Mouse (Mus musculus): ENCODE data around the gene Lilra6. TPM values are rescaled to one million over a fixed set of nuclear protein-coding genes. Genes with fewer than 3 reads are reported as not detected.

Gene Lilra6
- not detected for polyA plus RNA-seq (2014; fragmentation: Illumina TruSeq; extraction: RNeasy Lipid Tissue Mini Kit (QIAGEN cat#74804); ENCODE audit: low read depth, low replicate concordance)

DNA sequence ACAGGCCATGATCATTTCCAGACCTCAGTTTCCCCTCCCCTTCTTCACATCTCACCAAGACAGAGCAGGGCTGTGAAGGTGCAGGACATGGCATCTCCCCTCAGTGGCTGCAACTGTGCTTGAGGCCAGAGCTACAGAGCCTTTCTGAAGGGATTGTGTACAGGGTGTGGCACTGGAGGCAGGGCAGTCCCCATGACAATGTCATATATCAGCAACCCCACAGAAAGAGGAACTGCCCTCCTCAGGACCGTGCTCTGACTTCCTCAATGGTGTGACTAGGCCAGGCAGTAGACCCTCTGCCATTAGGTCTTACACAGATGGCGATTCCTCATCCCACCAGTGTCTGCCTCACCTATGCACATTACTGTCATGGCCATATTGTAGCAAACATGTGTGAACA, at the start of gene Lilra6:
Gene Lilra6, minus strand, starts transcription at position 117 of the 400 bp plus-strand sequence.

DNA sequence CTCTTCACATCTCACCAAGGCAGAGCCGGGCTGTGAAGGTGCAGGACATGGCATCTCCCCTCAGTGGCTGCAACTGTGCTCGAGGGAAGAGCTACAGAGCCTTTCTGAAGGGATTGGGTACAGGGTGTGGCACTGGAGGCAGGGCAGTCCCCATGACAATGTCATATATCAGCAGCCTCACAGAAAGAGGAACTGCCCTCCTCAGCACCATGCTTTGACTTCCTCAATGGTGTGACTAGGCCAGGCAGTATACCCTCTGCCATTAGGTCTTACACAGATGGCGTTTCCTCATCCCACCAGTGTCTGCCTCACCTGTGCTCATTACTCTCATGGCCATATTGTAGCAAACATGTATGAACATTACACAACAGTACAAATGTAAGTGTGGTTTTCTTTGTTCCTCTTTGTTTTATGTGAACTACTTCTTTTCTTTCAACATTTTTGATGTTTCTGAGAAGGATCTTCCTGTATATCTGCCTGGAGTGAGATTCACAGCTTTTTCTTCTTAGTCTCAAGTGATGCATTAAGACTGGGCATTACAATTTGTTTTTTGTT, 17.2 kb downstream of the Lilra6 start, which contains the start of gene Gm14548:
Gene Gm14548, minus strand, starts transcription at position 85 of the 555 bp plus-strand sequence.

Other genes starting within 250 kb of the Lilra6 start
- 3.2 TPM for gene Leng1, start 249.7 kb downstream of the Lilra6 start, polyA plus RNA-seq (2014; fragmentation: Illumina TruSeq; extraction: RNeasy Lipid Tissue Mini Kit (QIAGEN cat#74804); ENCODE audit: low read depth, low replicate concordance)
- 2.5 TPM for gene Tmc4, start 237.9 kb downstream of the Lilra6 start, polyA plus RNA-seq (2014; fragmentation: Illumina TruSeq; extraction: RNeasy Lipid Tissue Mini Kit (QIAGEN cat#74804); ENCODE audit: low read depth, low replicate concordance)
- 1.2 TPM for gene Tsen34, start 222.6 kb downstream of the Lilra6 start, polyA plus RNA-seq (2014; fragmentation: Illumina TruSeq; extraction: RNeasy Lipid Tissue Mini Kit (QIAGEN cat#74804); ENCODE audit: low read depth, low replicate concordance)
- gene Mboat7, start 222.0 kb downstream of the Lilra6 start, polyA plus RNA-seq (2014; fragmentation: Illumina TruSeq; extraction: RNeasy Lipid Tissue Mini Kit (QIAGEN cat#74804); ENCODE audit: low read depth, low replicate concordance): 10.7 TPM
- 3.7 TPM for gene Rps9, start 211.5 kb downstream of the Lilra6 start, polyA plus RNA-seq (2014; fragmentation: Illumina TruSeq; extraction: RNeasy Lipid Tissue Mini Kit (QIAGEN cat#74804); ENCODE audit: low read depth, low replicate concordance)
- gene Pirb, start 195.1 kb downstream of the Lilra6 start, polyA plus RNA-seq (2014; fragmentation: Illumina TruSeq; extraction: RNeasy Lipid Tissue Mini Kit (QIAGEN cat#74804); ENCODE audit: low read depth, low replicate concordance): 0.22 TPM
- not detected for gene Gm15448, start 89.8 kb downstream of the Lilra6 start, polyA plus RNA-seq (2014; fragmentation: Illumina TruSeq; extraction: RNeasy Lipid Tissue Mini Kit (QIAGEN cat#74804); ENCODE audit: low read depth, low replicate concordance)
- gene Pira2, start 70.5 kb downstream of the Lilra6 start, polyA plus RNA-seq (2014; fragmentation: Illumina TruSeq; extraction: RNeasy Lipid Tissue Mini Kit (QIAGEN cat#74804); ENCODE audit: low read depth, low replicate concordance): 0.43 TPM
- 0.11 TPM for gene Gm14548, start 17.4 kb downstream of the Lilra6 start, polyA plus RNA-seq (2014; fragmentation: Illumina TruSeq; extraction: RNeasy Lipid Tissue Mini Kit (QIAGEN cat#74804); ENCODE audit: low read depth, low replicate concordance)
- 2.6 TPM for gene Lair1, start 147.7 kb upstream of the Lilra6 start, polyA plus RNA-seq (2014; fragmentation: Illumina TruSeq; extraction: RNeasy Lipid Tissue Mini Kit (QIAGEN cat#74804); ENCODE audit: low read depth, low replicate concordance)
- 28.6 TPM for gene Ttyh1, start 203.9 kb upstream of the Lilra6 start, polyA plus RNA-seq (2014; fragmentation: Illumina TruSeq; extraction: RNeasy Lipid Tissue Mini Kit (QIAGEN cat#74804); ENCODE audit: low read depth, low replicate concordance)
- gene Leng8, start 221.5 kb upstream of the Lilra6 start, polyA plus RNA-seq (2014; fragmentation: Illumina TruSeq; extraction: RNeasy Lipid Tissue Mini Kit (QIAGEN cat#74804); ENCODE audit: low read depth, low replicate concordance): 41.3 TPM
- gene Leng9, start 234.9 kb upstream of the Lilra6 start, polyA plus RNA-seq (2014; fragmentation: Illumina TruSeq; extraction: RNeasy Lipid Tissue Mini Kit (QIAGEN cat#74804); ENCODE audit: low read depth, low replicate concordance): 0.18 TPM
- gene Cdc42ep5, start 249.4 kb upstream of the Lilra6 start, polyA plus RNA-seq (2014; fragmentation: Illumina TruSeq; extraction: RNeasy Lipid Tissue Mini Kit (QIAGEN cat#74804); ENCODE audit: low read depth, low replicate concordance): 0.62 TPM

Measured in testis, adult 10 weeks (tissue).